Mouse (Mus musculus) midbrain, embryonic 11.5 days (tissue): ENCODE results near the gene Wwp2. TPM values are rescaled to one million over a fixed set of nuclear protein-coding genes. Genes with fewer than 3 reads are reported as not detected.

Source experiments
- ATAC-seq: fragments of 200-750 bp; cut with Nextera tagmentation; 2 replicates; pipeline ENCODE4 v1.8.0; 2017; ENCODE audit warnings: moderate TSS enrichment, moderate library complexity; ENCODE audit not compliant: low FRiP score
- DNase-seq: peaks from one replicate; pipeline ENCODE4 v3.0.0; 2015; ENCODE audit warnings: low spot score; ENCODE audit errors: missing footprints
- H3K27ac ChIP-seq: fragments of 300-500 bp; sonication (generic); 2 replicates; pipeline ENCODE4 v1.5.1; 2014; ENCODE audit warnings: low read depth, low read length
- H3K27me3 ChIP-seq: fragments of 300-500 bp; sonication (generic); 2 replicates; pipeline ENCODE4 v1.6.1; 2014; ENCODE audit warnings: mild to moderate bottlenecking, low read length, moderate library complexity, mixed read lengths; ENCODE audit not compliant: control insufficient read depth, insufficient read depth
- H3K36me3 ChIP-seq: fragments of 300-500 bp; sonication (generic); 2 replicates; pipeline ENCODE4 v1.6.1; 2014; ENCODE audit warnings: mild to moderate bottlenecking, low read length, moderate library complexity, mixed read lengths; ENCODE audit not compliant: control insufficient read depth, insufficient read depth
- H3K4me1 ChIP-seq: fragments of 300-500 bp; sonication (generic); 2 replicates; pipeline ENCODE4 v1.6.1; 2014; ENCODE audit warnings: low read length; ENCODE audit not compliant: control insufficient read depth, insufficient read depth
- H3K4me2 ChIP-seq: fragments of 300-500 bp; sonication (generic); 2 replicates; pipeline ENCODE4 v1.6.1; 2014; ENCODE audit warnings: mild to moderate bottlenecking, moderate library complexity
- H3K4me3 ChIP-seq: fragments of 300-500 bp; sonication (generic); 2 replicates; pipeline ENCODE4 v1.5.1; 2014; ENCODE audit warnings: low read depth, low read length
- H3K9ac ChIP-seq: fragments of 300-500 bp; sonication (generic); 2 replicates; pipeline ENCODE4 v1.6.1; 2014; ENCODE audit warnings: low read length
- H3K9me3 ChIP-seq: fragments of 300-500 bp; sonication (generic); 2 replicates; pipeline ENCODE4 v1.6.1; 2016; ENCODE audit warnings: low read length; ENCODE audit not compliant: control insufficient read depth
- WGBS: fragments of 180-500 bp; shearing (Covaris S2); extraction: QIAGEN DNeasy Blood & Tissue Kit; methylation state at CpG from one replicate; pipeline ENCODE4 v1.1.7; 2014; 5-methylcytosine and 5-hydroxymethylcytosine counted together
- polyA plus RNA-seq: library from polyadenylated mRNA; unstranded; fragments of >200 nt; fragmentation: Nextera tagmentation; extraction: Ambion mirVana; gene quantifications from 2 replicates; pipeline ENCODE4 v1.2.1, GENCODE M21; 2014

The Wwp2 gene
- polyA plus RNA-seq, 1 experiment from 2014 or later, result 53.1 TPM

DNA sequence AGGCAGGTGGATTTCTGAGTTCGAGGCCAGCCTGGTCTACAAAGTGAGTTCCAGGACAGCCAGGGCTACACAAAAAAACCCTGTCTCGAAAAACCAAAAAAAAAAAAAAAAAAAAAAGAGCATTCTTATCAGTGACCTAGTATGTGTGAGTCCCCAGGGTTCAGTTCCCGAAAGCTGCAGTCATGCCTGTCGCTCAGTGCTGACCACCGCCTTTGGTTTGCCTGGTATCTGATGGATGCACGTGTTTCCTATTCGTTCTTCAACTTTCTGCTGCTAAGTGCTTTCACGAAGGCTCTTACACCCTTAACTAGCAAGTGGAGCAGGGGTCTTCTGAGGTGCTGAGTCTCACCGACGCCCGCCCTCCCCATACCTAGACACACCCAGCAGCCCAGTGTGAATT lies 107.5 kb downstream of the Wwp2 start:
- no peak for DNase-seq
- H3K27ac ChIP-seq, result peak overlapping the region; percentile 27; the same call in 1 of the 2 replicates
- no peak overlapping the region for H3K9ac ChIP-seq
- no peak overlapping the region for H3K4me3 ChIP-seq
- H3K27me3 ChIP-seq, result no peaks in the 10 kb centered on the region
- H3K36me3 ChIP-seq, result no peaks in the 10 kb centered on the region
- H3K4me2 ChIP-seq, result no peak overlapping the region
- 96% methylated on average over 11 of the region's 11 CpGs for WGBS
- H3K9me3 ChIP-seq, result no peaks in the 10 kb centered on the region
- no peaks in the 10 kb centered on the region for H3K4me1 ChIP-seq
- no peak for ATAC-seq

GRCm38 (mm10) chr8:107544211-107544610 lies 108.0 kb downstream of the Wwp2 start:
- Histone ChIP-seq H3K4me3 (no peak overlapping the region), H3K27ac (peak overlapping the region; percentile 27; the same call in 1 of the 2 replicates), H3K27me3 (no peaks in the 10 kb centered on the region), H3K4me1 (no peaks in the 10 kb centered on the region), H3K9ac (no peak overlapping the region), H3K4me2 (no peak overlapping the region), H3K9me3 (no peaks in the 10 kb centered on the region), H3K36me3 (no peaks in the 10 kb centered on the region)
- 83% methylated on average over 8 of the region's 8 CpGs for WGBS
- ATAC-seq (no peak), DNase-seq (no peak)

DNA sequence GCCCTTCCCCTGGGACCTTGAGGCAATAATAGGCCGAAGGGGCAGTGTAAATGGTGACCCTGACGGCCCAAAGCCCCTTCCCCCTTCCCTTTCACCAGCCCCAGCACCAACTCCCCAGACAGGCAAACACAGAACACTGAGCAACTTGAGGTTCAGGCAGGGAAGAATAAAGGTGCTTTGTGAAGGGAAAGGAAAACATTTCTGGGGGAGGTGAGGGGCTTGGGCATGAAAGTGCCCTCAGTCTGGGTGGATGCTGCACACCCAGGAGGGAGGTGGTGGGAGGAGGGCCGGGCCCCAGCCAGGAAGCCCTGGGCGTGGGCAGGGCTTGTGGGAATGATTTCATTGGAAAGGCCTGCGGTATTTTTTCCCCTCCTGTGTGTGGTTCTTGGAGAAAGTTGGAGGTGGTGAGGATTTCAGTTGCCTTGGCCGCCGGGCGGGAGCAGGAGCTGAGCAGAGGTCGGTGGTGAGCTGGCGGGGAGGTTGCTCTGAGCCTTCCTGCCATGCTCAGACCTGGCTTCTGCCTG lies 108.5 kb downstream of the Wwp2 start:
- no peaks in the 10 kb centered on the region for H3K9me3 ChIP-seq
- H3K4me1 ChIP-seq, result no peaks in the 10 kb centered on the region
- H3K4me3 ChIP-seq, result no peak overlapping the region
- H3K27me3 ChIP-seq, result no peaks in the 10 kb centered on the region
- no peak for DNase-seq
- H3K4me2 ChIP-seq, result no peak overlapping the region
- no peak overlapping the region for H3K9ac ChIP-seq
- 67% methylated on average over 10 of the region's 10 CpGs for WGBS
- no peak; the same call in 1 of the 2 replicates for ATAC-seq
- H3K27ac ChIP-seq, result peak overlapping the region; percentile 13; the same call in 1 of the 2 replicates
- no peaks in the 10 kb centered on the region for H3K36me3 ChIP-seq

GRCm38 (mm10) chr8:107545621-107546152 lies 109.5 kb downstream of the Wwp2 start:
- no peaks in the 10 kb centered on the region for H3K4me1 ChIP-seq
- ATAC-seq (no peak), DNase-seq (no peak)
- H3K27me3 ChIP-seq, result no peaks in the 10 kb centered on the region
- H3K9me3 ChIP-seq, result no peaks in the 10 kb centered on the region
- no peak overlapping the region for H3K4me3 ChIP-seq
- no peaks in the 10 kb centered on the region for H3K36me3 ChIP-seq
- no peak overlapping the region for H3K27ac ChIP-seq
- no peak overlapping the region for H3K9ac ChIP-seq
- no peak overlapping the region for H3K4me2 ChIP-seq
- WGBS, result 95% methylated on average over 11 of the region's 11 CpGs

GRCm38 (mm10) chr8:107546154-107546553 lies 110.0 kb downstream of the Wwp2 start:
- H3K27me3 ChIP-seq, result no peaks in the 10 kb centered on the region
- no peak overlapping the region for H3K4me2 ChIP-seq
- ATAC-seq (no peak), DNase-seq (no peak)
- H3K4me3 ChIP-seq, result no peak overlapping the region
- H3K4me1 ChIP-seq, result no peaks in the 10 kb centered on the region
- no peaks in the 10 kb centered on the region for H3K36me3 ChIP-seq
- H3K27ac ChIP-seq, result no peak overlapping the region
- 96% methylated on average over 4 of the region's 4 CpGs for WGBS
- H3K9me3 ChIP-seq, result no peaks in the 10 kb centered on the region
- H3K9ac ChIP-seq, result no peak overlapping the region

GRCm38 (mm10) chr8:107546817-107547216 lies 110.7 kb downstream of the Wwp2 start:
- no peak for ATAC-seq
- Histone ChIP-seq H3K4me3 (no peak overlapping the region), H3K9ac (no peak overlapping the region), H3K27ac (no peak overlapping the region), H3K27me3 (no peaks in the 10 kb centered on the region), H3K4me2 (no peak overlapping the region), H3K9me3 (no peaks in the 10 kb centered on the region), H3K4me1 (no peaks in the 10 kb centered on the region), H3K36me3 (no peaks in the 10 kb centered on the region)
- 88% methylated on average over 8 of the region's 8 CpGs for WGBS
- no peak for DNase-seq

DNA sequence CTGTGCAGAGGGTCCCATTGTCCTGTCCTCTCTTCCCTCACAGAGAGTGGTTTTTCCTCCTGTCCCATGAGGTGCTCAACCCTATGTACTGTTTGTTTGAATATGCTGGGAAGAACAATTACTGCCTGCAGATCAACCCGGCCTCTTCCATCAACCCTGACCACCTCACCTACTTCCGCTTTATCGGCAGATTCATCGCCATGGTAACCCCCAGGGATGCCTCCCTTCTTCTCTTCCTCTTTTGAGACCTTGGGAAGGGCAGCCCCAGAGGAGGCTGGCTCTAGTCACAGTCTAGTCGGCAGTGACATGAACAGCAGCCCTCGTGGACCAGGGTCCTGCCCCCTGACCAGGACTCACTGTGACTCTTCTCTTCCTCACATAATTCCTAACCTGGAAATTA lies 116.1 kb downstream of the Wwp2 start:
- no peak overlapping the region for H3K27ac ChIP-seq

GRCm38 (mm10) chr8:107555231-107555630 lies 119.1 kb downstream of the Wwp2 start:
- H3K9ac ChIP-seq, result no peak overlapping the region
- no peak overlapping the region for H3K27ac ChIP-seq
- DNase-seq (no peak), ATAC-seq (no peak)
- H3K9me3 ChIP-seq, result no peaks in the 10 kb centered on the region
- H3K36me3 ChIP-seq, result no peaks in the 10 kb centered on the region
- H3K4me3 ChIP-seq, result no peak overlapping the region
- 95% methylated on average over 10 of the region's 10 CpGs for WGBS
- peaks cover 3% of the 10 kb centered on the region for H3K4me1 ChIP-seq
- no peak overlapping the region for H3K4me2 ChIP-seq
- no peaks in the 10 kb centered on the region for H3K27me3 ChIP-seq

More for the DNA sequence above, 116.1 kb downstream of the Wwp2 start:
- DNase-seq, result peak; percentile 69
- WGBS, result 23% methylated on average over 6 of the region's 6 CpGs
- ATAC-seq, result no peak
- no peaks in the 10 kb centered on the region for H3K27me3 ChIP-seq
- no peaks in the 10 kb centered on the region for H3K9me3 ChIP-seq
- no peak overlapping the region for H3K4me3 ChIP-seq
- H3K4me1 ChIP-seq, result peaks cover 3% of the 10 kb centered on the region
- H3K9ac ChIP-seq, result no peak overlapping the region
- H3K36me3 ChIP-seq, result no peaks in the 10 kb centered on the region
- H3K4me2 ChIP-seq, result no peak overlapping the region

DNA sequence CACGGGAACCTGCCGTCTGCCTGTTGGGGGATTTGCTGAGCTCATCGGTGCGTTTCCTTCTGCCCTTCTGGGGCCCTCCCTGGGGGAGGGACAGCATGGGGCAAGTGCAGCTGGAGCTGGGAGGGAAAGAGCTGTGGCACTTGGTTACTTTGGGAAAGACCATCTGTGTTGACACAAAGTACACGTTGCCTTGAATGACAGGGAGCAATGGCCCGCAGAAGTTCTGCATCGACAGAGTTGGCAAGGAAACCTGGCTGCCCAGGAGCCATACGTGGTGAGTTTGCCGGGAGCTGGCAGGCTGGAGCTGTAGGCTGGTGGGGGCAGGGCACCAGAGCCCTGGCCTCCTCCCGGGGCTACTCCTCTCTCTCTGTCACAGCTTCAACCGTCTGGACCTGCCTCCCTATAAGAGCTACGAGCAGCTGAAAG lies 120.4 kb downstream of the Wwp2 start:
- Histone ChIP-seq H3K27ac (no peak overlapping the region), H3K4me1 (peaks cover 3% of the 10 kb centered on the region), H3K36me3 (no peaks in the 10 kb centered on the region), H3K9me3 (no peaks in the 10 kb centered on the region), H3K27me3 (no peaks in the 10 kb centered on the region), H3K9ac (no peak overlapping the region), H3K4me2 (no peak overlapping the region), H3K4me3 (no peak overlapping the region)
- peak; percentile 80 for DNase-seq
- 31% methylated on average over 12 of the region's 12 CpGs for WGBS
- 0 out of 2 replicates have a peak, but pooled peaks have one; percentile 48 for ATAC-seq
